Mouse (Mus musculus) pancreas, adult 10 weeks (tissue): Measurements from ENCODE around the gene Cltrn. TPM values are rescaled to one million over a fixed set of nuclear protein-coding genes. Genes with fewer than 3 reads are reported as not detected.

Source experiments
- polyA plus RNA-seq: library from polyadenylated mRNA; stranded (reverse); fragments of 350-450 nt; fragmentation: Illumina TruSeq; extraction: RNeasy Lipid Tissue Mini Kit (QIAGEN cat#74804); gene quantifications from one replicate; pipeline ENCODE4 v1.2.3, GENCODE M21; 2015; ENCODE audit warnings: low read depth, low replicate concordance; ENCODE audit not compliant: insufficient read depth

Gene Cltrn
- polyA plus RNA-seq, result 28.7 TPM

DNA sequence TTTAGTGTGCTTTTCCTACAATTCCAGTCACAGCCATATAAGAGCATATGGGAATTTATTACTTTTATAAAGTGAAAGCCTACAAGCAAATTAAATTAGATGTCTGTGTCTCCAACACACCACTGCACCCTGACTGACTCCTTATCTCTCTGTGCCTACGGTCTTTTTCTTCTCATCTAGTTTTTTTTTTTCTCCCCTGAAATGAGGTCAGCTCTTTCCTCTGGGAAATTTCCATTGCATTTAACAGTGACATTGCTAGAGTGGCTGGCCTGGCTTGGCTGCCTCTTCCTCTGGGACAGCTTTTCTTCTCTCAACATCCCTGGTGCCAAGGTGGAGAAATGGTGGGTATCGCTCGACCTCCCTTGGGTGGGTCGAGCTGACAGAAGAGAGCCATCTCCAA lies at the start of gene Cltrn:
Gene Cltrn (plus strand): TSS at position 249 of the 400 bp plus-strand sequence.

DNA sequence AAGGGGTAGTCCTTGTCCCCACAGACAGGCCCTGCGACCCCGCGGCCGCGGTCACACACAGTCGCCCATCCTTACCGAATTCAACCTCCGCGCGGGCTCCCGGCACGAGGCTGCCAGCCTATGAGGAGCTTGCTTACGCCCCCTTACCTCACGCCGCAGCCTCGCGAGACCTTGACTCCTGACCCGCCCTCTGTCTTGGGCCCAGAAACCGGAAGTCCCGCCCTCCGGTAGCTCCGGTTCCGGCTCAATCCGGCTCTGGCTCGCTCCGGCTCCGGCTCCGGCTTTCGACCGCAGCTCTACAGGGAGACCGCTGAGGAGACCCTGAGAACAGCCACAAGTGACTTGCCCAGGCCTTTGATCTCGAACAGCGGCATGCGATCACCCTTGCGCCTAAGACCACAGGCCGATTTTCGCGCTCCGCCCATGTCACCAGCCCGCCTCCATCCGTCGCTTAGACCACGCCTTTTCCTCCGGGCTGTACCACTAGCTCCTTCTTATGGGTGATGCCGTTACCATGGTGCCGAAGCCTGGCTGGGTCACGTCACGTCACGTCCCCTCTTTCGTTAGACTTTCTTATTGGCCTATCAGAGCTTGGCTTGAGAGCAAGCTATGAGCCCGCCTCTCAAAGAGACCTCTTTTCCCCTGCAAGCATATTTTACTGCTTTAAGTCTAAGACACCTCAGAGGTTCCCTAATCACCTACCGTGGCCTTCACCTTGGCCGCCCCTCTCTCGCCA lies 12.4 kb upstream of the Cltrn start, which contains the start of gene Siah1b:
Gene Siah1b (minus strand): TSS at position 454 of the 736 bp plus-strand sequence.

DNA sequence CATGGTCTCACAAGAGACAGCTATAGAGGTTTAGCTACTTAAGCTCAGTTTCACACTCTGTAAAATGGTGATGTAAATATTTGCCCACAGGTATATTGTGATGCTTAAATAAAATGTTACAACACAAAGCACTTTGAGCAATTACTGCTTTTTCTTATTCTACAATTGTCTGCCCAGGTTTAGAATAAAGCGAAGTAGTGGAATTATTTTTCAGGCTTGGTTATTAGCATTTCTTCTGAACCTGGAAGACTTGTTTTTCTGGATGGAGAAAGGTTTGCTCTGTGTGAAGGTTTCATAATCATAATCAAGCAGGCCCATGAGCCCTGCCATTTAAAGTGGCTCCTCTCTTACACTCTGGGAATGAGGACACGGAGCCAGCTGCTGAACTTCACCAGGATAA lies 50.4 kb downstream of the Cltrn start, which contains the start of gene Ace2:
Gene Ace2 (plus strand): TSS at position 301 of the 400 bp plus-strand sequence.

Other genes with a start within 250 kb of the Cltrn start
- gene Ap1s2, start 179.8 kb upstream of the Cltrn start, polyA plus RNA-seq, result 10.3 TPM
- 4.4 TPM for gene Zrsr2, start 130.2 kb upstream of the Cltrn start, polyA plus RNA-seq
- gene Car5b, start 60.8 kb upstream of the Cltrn start, polyA plus RNA-seq, result 1.6 TPM
- gene Siah1b, start 12.3 kb upstream of the Cltrn start, polyA plus RNA-seq, result not detected
- 4.6 TPM for gene Ace2, start 50.5 kb downstream of the Cltrn start, polyA plus RNA-seq
- 1.5 TPM for gene Bmx, start 169.4 kb downstream of the Cltrn start, polyA plus RNA-seq
- 1.2 TPM for gene Pir, start 180.5 kb downstream of the Cltrn start, polyA plus RNA-seq